Mouse (Mus musculus) brain, embryonic 18.5 days (tissue): ENCODE measurements around the gene Fosl1.

Source experiments
- DNase-seq: peaks from one replicate; pipeline ENCODE4 v3.0.0-alpha.2; 2012; ENCODE audit warnings: low read depth, low spot score

Gene Fosl1

DNA sequence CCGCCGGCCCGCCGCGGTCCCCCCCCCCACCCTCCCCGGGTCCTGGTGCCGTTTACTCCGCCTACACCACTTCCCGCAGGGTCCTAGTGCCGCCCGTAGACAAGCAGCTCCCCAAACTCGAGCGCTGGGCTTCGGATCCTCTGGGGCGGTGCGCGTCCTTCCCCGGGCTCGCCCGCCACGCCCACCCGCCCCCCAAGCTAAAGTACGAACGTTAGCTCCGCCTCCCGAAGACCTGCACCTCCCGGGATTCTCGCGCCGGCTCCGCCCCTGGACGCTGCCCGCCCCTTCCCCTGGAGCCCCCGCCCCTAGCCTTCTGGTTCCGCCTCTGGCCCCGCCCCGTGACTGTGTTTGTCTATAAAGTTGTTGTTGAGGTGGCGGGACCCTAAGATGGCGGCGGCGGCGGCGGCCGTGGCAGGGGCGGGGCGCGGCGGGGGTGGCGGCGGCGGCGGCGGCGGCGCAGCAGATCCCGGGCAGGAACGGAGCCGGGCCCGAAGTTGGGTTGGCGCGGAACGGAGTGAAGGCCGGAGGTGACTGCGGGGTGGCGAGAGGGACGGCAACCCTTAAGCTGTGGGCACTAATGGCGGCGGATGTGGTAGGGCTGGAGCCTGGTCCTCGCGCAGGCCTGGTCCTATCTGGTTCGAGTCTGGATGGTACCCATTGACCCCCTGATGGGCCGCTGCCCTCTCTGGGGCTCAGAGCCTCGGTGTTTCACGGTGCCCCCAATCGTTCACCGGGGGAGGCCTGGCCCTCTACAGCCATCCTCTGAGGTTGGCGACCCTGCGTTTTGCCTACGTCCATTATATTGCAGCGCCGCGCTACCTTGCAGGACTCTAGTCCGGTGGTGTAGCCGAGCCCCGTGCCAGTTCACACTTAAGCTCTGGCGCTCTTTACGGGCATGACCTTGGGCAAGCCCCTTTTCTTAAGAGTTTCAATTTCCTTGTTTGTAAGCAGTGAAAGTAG, 22.3 kb upstream of the Fosl1 start, which contains the start of the genes Drap1 and AI837181:
Gene Drap1, minus strand, starts transcription at position 198 of the 960 bp plus-strand sequence.
Gene AI837181, plus strand, starts transcription at position 363 of the 960 bp plus-strand sequence.
- DNase-seq, result peak; percentile 94

- no peak for DNase-seq
Observed at GRCm38 (mm10) chr19:5425906-5426565, 21.3 kb upstream of the Fosl1 start.

DNA sequence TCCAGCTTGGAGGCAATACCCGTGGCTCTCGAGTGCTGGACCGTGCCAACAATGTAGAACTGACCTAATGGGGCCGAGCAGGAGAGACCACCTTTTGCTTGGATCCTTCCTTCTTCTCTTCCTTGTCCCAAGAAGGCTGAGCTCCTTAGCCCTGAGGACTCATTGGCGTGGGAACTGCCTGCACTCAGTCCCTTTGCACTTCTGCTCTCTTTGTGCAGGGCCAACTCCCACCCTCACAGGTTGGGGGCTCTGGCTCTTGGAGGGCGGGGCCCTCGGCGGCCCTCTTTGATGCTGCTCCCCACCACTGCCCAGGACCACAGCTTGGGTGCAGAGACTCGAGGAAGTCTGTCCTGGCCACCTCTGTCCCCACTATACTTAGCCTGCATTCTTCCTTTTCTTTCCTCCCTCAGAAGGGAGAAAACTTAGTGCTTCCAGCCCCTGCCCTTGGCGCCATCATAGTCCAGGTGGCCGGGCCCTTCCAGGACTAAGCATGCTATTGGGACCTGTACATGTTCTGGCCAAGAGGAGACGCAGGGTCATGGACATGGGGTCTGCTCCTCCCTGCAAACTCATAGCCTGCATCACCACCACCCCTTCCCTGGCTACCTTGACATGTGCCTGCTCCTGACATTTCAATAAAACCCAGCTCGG, 20.6 kb upstream of the Fosl1 start:
- no peak for DNase-seq

DNA sequence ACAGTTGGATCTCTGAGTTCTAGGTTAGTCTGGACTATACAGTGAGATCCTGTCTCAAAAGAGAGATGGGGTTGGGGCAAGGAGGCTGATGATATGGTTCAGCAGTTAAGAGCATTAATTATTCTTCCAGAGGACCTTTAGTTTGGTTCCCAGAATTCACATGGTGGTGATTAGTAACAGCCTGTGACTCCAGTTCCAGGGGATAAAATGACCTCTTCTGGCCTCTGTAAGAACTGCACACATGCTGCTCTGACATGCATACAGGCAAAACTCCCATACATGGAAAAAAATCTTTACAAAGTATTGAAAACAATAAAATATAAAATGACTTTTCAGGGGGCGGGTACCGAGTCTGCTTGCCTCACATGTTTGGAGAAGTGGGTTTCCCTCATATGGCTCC, 19.3 kb upstream of the Fosl1 start:
- DNase-seq, result no peak

GRCm38 (mm10) chr19:5429219-5429618, 18.1 kb upstream of the Fosl1 start:
- DNase-seq, result no peak

DNA sequence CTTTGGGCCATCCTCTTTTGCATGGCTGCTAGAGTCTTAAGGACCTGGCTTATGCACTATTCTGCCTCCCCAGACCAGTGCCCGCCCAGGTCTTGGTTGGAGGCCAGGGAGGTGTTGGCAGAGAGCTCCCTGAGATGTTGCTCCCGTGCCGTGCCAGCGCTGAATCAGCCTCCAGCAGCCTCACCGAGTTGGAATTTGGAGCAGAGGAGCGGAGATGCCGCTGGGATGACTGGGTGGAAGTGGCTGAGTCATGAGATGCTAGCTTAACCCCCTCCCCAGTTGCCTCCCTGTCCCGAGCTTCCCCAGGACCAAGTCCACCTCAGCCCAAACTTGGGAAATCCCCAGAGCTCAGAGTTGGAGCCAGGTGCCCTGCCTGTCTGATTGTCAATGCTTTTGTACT, 17.5 kb upstream of the Fosl1 start:
- DNase-seq, result no peak

DNA sequence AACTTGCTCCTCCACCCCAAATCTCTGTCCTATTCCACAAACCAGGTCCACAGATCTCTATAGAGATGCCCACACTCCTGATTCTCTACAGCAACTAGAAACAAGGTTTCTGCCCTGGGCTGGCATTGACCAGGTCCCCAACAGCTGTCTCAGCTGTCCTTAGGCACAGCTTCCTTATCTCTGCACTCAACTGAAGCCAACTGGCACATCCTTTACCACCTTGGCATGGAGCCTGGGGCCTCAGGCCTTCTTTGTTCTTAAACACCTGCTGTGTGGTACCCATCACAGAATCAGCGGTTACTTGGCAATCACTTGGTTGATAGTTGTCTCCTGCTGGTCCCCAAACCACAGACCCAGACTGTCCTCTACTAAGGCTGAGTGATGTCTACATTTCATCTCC, 16.9 kb upstream of the Fosl1 start:
- no peak for DNase-seq

GRCm38 (mm10) chr19:5431911-5432464, 15.4 kb upstream of the Fosl1 start:
- DNase-seq, result no peak

DNA sequence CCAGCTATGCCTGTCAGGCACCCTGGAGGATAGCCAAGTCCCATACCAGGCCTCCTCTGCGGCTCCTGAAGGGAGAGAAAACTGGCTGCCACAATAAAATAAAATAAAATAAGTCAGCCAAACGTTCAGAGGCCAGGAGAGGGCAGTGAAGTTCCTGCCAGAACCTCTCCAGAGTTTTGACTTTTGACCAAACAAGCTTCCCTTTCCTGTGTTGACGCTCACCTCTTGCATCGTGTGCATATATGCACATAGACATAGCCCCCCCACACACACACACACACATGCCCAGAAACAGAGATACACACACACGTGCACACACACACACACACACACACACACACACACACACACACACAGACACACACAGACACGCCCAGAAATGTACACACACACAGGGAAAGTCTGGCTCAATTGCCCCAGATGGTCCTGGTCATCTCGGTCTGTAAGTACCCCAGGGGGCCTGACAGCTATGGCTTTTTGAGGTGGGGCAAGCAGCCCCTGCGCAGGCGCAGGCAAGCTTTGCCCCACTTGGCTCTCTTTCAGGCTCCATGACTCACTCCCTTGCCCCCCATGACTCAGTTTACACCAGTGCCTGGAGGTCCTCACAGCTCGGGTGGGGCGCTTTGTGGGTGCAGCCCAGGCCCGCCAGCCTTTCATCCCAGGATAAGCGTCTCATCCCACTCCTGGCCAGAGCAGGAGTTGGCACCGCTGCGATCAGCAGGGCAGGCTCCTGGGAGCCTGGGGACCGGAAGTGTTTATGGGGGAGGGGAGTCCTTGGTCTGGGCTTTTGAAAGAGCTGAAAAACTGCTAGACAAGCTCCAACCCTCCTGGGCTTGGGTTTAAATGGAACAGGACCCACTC, 14.1 kb upstream of the Fosl1 start:
- DNase-seq, result no peak

GRCm38 (mm10) chr19:5433951-5434350, 13.4 kb upstream of the Fosl1 start:
- no peak for DNase-seq

- DNase-seq, result no peak
Observed at GRCm38 (mm10) chr19:5444371-5444908, 2.9 kb upstream of the Fosl1 start.

- no peak for DNase-seq
Observed at GRCm38 (mm10) chr19:5444954-5445353, 2.4 kb upstream of the Fosl1 start.

- no peak for DNase-seq
Observed at GRCm38 (mm10) chr19:5445747-5446146, 1.6 kb upstream of the Fosl1 start.

GRCm38 (mm10) chr19:5448354-5449150, 1.2 kb downstream of the Fosl1 start:
- no peak for DNase-seq

DNA sequence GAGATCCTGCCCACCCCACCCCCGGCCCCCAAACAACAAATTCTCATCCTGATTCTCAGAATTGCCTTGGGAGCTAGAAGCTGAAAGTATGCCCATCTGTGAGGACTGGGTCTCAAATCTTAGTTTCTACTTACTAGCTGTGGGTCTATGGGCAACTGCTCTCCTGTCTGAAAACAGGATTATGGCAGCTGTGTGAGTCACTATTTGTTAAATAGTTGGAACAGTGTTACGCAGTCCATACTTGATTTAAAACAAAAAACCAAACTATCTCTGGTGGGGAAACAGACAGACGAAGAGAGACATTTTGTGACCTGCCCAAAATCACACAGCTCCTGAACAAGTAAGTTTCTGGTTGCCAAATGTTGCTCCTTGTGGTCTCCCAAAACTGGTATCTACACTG, 2.3 kb downstream of the Fosl1 start:
- no peak for DNase-seq

DNA sequence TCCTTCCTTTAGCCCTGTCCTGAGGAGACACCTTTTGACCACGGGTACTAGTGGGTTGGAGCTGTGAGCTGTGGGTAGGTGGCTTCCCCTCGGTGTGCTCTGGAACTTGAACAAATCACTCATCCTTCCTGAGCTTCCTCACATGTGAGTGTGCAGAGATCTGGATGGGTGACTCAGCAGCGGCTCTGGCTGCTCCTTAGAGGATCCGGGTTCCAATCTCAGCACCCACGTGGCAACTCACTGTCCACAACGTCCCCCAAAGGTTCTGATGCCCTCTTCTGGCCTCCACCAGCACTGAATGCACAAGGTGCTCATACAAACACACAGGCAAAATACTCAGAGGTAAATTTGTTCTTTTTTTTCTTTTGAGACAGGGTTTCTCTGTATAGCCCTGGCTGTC, 4.4 kb downstream of the Fosl1 start:
- DNase-seq, result no peak

DNA sequence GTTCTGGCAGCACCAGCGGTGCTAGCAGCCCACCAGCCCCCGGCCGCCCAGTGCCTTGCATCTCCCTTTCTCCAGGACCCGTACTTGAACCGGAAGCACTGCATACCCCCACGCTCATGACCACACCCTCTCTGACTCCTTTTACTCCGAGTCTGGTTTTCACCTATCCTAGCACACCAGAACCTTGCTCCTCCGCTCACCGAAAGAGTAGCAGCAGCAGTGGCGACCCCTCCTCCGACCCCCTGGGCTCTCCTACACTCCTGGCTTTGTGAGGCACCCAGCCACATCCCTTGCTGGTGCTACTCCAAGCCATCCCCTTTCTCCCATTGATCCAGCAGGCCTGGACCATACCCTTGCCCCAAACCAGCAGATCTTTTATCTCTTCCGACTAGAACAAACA, 7.7 kb downstream of the Fosl1 start:
- no peak for DNase-seq

DNA sequence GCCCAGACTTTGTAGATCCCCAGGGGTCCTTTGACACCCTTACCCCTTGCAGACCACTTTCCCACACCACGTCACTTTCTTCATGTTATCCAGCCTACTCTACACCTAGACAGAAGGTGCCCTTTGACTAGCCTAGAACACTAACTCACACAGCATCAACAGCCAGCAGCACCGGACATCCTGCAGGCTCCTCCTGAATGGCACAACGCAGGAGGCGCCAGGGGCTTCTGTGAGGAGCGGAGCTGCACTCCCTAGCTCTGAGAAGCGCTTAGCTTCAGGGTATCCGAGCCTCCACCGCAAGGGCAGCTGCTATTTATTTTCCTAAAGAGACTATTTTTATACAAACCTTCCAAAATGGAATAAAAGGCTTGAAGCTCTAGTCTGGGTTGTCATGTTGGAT, 8.2 kb downstream of the Fosl1 start:
- no peak for DNase-seq

GRCm38 (mm10) chr19:5456241-5456921, 9.0 kb downstream of the Fosl1 start:
- DNase-seq, result no peak
